Mouse (Mus musculus) heart, adult 10 weeks (tissue): Measurements from ENCODE around the gene Trmu. TPM values are rescaled to one million over a fixed set of nuclear protein-coding genes. Genes with fewer than 3 reads are reported as not detected.

Experiments
- polyA plus RNA-seq: library from polyadenylated mRNA; stranded (reverse); fragments of 350-450 nt; fragmentation: Illumina TruSeq; extraction: RNeasy Lipid Tissue Mini Kit (QIAGEN cat#74804); gene quantifications from one replicate; pipeline ENCODE4 v1.2.3, GENCODE M21; 2014; ENCODE audit warnings: low read depth, low replicate concordance

The Trmu gene
- 23.6 TPM for polyA plus RNA-seq

DNA sequence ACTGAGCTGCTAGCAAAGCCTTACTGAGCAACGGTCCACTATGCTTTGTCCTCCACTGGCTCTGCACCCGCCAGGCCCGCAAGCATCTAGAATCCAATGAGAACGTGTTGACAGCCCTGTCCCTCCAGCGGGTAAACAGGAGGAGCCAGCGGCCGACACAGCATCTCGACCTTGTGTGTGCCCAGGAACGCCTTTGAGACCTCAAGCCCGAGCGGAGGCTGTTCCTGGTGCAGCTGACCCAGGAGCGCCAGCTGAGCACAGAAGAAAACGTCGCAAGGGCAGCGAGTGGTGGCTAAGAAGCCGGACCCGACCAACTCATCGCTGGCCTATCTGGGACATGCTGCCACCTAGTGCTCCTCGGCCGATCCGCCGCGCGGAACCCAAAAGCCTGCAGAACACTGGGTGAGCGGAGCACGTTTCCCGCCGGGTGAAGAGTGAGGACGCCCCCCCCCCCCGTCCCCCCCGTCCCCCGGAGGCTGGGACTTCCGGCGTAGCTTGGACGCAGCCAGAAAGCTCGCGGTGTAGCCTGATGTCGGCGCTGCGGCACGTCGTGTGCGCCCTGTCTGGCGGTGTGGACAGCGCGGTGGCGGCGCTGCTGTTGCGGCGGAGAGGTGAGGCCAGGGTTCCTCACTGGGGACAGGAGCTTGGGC lies at the start of gene Trmu:
Trmu (plus strand) TSS at position 465 of the 650 bp plus-strand sequence.

DNA sequence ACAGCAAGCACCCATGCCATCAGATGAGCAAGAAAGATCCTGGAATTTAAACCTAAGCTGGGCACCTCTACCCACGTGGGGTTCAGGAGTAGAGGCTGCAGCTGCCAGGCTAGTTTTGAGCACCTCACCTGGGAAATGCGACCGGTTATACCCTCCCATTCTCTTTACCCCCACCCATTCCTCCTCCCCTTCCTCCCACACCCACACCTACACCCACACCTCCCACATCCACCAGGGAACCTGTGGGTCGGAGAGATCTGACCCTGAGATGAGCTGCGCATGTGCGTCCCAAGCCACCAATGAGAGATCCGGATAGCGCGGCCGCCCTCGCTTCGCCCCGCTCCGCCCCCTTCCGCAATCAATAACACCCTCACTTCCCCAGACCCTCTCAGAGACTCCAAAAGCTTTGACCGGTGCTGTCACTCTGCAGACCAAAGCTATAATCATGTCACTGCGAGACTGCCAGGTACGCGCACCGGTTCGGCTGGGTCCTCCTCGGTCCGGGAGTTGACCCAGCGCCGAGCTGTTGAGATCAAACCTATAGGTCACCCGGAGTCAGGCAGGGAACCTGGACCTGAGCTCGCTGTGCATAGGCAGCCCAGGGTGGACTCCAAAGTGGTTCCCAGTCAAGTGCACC lies 47.0 kb upstream of the Trmu start, which contains the start of gene Ttc38:
Ttc38 (plus strand) TSS at position 353 of the 637 bp plus-strand sequence.

DNA sequence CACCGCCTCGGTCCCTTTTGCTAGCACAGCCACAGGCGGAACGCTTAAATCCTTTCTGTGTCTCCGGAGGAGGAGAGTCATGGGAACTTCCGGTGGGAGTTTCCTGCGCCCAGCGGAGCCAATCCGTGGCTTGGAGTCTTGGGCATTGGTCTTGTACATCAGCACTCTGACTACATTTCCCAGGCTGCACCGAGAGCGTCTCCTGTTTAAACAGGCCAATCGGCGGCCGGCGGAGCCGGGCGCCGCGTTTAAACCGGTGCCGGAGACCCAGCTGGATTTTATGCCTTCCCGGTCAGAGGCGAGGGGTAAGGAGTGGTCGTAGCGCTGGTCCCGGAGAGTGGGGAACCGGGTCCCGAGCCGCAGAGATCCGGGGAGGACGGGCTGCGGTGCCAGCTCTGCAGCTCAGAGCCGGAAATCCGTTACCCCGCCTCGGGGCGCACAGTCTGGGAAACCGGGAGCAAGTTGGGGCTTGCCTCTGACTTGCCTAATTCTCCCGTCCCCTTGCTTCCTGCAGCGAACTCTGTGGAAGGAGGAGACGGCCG lies 19.6 kb upstream of the Trmu start, which contains the start of gene Gtse1:
Gtse1 (plus strand) TSS at position 256 of the 542 bp plus-strand sequence.

Other genes with a start within 250 kb of the Trmu start
- 36.5 TPM for gene Ppara, start 144.3 kb upstream of the Trmu start, polyA plus RNA-seq
- 36.9 TPM for gene Cdpf1, start 67.6 kb upstream of the Trmu start, polyA plus RNA-seq
- 3.8 TPM for gene Pkdrej, start 57.6 kb upstream of the Trmu start, polyA plus RNA-seq
- 20.4 TPM for gene Ttc38, start 47.0 kb upstream of the Trmu start, polyA plus RNA-seq
- gene Gtse1, start 19.6 kb upstream of the Trmu start, polyA plus RNA-seq = 0.45 TPM
- 2.4 TPM for gene Celsr1, start 154.5 kb downstream of the Trmu start, polyA plus RNA-seq
- gene Gramd4, start 178.4 kb downstream of the Trmu start, polyA plus RNA-seq = 37.0 TPM